Mouse (Mus musculus) ES-Bruce4 (cell line): ENCODE measurements around the gene Gm21981. TPM values are rescaled to one million over a fixed set of nuclear protein-coding genes. Genes with fewer than 3 reads are reported as not detected.

Source experiments
- H3K27ac ChIP-seq: 2 replicates; pipeline ENCODE4 v1.5.1; 2012; ENCODE audit warnings: low read length, inconsistent platforms; ENCODE audit not compliant: insufficient read depth
- H3K27me3 ChIP-seq: 2 replicates; pipeline ENCODE4 v1.6.1; 2012; ENCODE audit warnings: mild to moderate bottlenecking, low read length, inconsistent platforms; ENCODE audit not compliant: control insufficient read depth, poor library complexity, insufficient read depth, severe bottlenecking
- H3K36me3 ChIP-seq: 2 replicates; pipeline ENCODE4 v1.6.1; 2012; ENCODE audit warnings: inconsistent platforms, mild to moderate bottlenecking, low read length, moderate library complexity; ENCODE audit not compliant: control insufficient read depth, poor library complexity, insufficient read depth, severe bottlenecking
- H3K4me1 ChIP-seq: one replicate; pipeline ENCODE4 v1.8.1; 2011; ENCODE audit warnings: low read length; ENCODE audit not compliant: control insufficient read depth, insufficient read depth
- H3K4me3 ChIP-seq: 2 replicates; pipeline ENCODE4 v1.5.1; 2011; ENCODE audit warnings: low read depth, mild to moderate bottlenecking, low read length
- H3K9ac ChIP-seq: 2 replicates; pipeline ENCODE4 v1.6.1; 2012; ENCODE audit warnings: low read depth, mild to moderate bottlenecking, inconsistent platforms; ENCODE audit not compliant: poor library complexity, severe bottlenecking
- H3K9me3 ChIP-seq: replicated peaks from 2 replicates; pipeline ENCODE4 v1.6.1; 2012; ENCODE audit warnings: mild to moderate bottlenecking, low read length, inconsistent platforms; ENCODE audit not compliant: control insufficient read depth, poor library complexity, insufficient read depth, severe bottlenecking
- CTCF ChIP-seq: IDR thresholded peaks from one replicate; pipeline ENCODE4 v1.8.1; 2011; ENCODE audit warnings: low read depth, low read length
- EP300 ChIP-seq: IDR thresholded peaks from 2 replicates; pipeline ENCODE4 v1.6.1; 2011; ENCODE audit warnings: low read depth, low read length; ENCODE audit not compliant: insufficient read depth
- POLR2A ChIP-seq: IDR thresholded peaks from one replicate; pipeline ENCODE4 v1.8.1; 2011; ENCODE audit warnings: low read length; ENCODE audit not compliant: insufficient read depth
- polyA plus RNA-seq: library from polyadenylated mRNA; stranded (reverse); fragments of >200 nt; gene quantifications from 2 replicates; pipeline ENCODE4 v1.2.4, GENCODE M21; 2011; ENCODE audit warnings: low read depth; ENCODE audit not compliant: missing spikeins, insufficient read depth, insufficient read length

Gene Gm21981
- polyA plus RNA-seq, 1 experiment = 0.24 TPM

GRCm38 (mm10) chr17:47737271-47738065 is 43.2 kb upstream of the Gm21981 start:
- H3K9ac ChIP-seq = peak overlapping the region; percentile 81
- no peaks in the 10 kb centered on the region for H3K36me3 ChIP-seq
- peak overlapping the region; percentile 67 for H3K27ac ChIP-seq
- H3K4me1 ChIP-seq = peaks cover 6% of the 10 kb centered on the region
- peak overlapping the region; percentile 74 for H3K4me3 ChIP-seq
- TF ChIP-seq CTCF (no peak), POLR2A (no peak), EP300 (no peak)
- H3K9me3 ChIP-seq = no peaks in the 10 kb centered on the region
- H3K27me3 ChIP-seq = no peaks in the 10 kb centered on the region

- Histone ChIP-seq H3K36me3 (no peaks in the 10 kb centered on the region), H3K9ac (peak within 1 kb of the TSS; percentile 81), H3K27me3 (no peaks in the 10 kb centered on the region), H3K27ac (peak within 1 kb of the TSS; percentile 69), H3K9me3 (no peaks in the 10 kb centered on the region), H3K4me3 (peak within 1 kb of the TSS; percentile 74), H3K4me1 (peaks cover 6% of the 10 kb centered on the region)
- TF ChIP-seq POLR2A = no peak
- no peak for TF ChIP-seq EP300
- TF ChIP-seq CTCF = peak; percentile 69
Measured at GRCm38 (mm10) chr17:47736856-47737255, 42.6 kb upstream of the Gm21981 start, which contains the start of gene Tfeb. Gene Tfeb (plus strand): TSS chr17:47737030.

- Histone ChIP-seq H3K4me3 (no peak overlapping the region), H3K27ac (peak overlapping the region; percentile 69), H3K9ac (no peak overlapping the region; the same call in 1 of the 2 replicates), H3K36me3 (no peaks in the 10 kb centered on the region), H3K9me3 (no peaks in the 10 kb centered on the region), H3K27me3 (no peaks in the 10 kb centered on the region), H3K4me1 (peaks cover 7% of the 10 kb centered on the region)
- TF ChIP-seq EP300 (no peak), CTCF (no peak), POLR2A (no peak)
Measured at GRCm38 (mm10) chr17:47735553-47736100, 41.4 kb upstream of the Gm21981 start.

GRCm38 (mm10) chr17:47730633-47731575 is 36.6 kb upstream of the Gm21981 start:
- no peak for TF ChIP-seq EP300
- TF ChIP-seq CTCF = peak; percentile 68
- H3K4me1 ChIP-seq = peaks cover 13% of the 10 kb centered on the region
- H3K9me3 ChIP-seq = no peaks in the 10 kb centered on the region

GRCm38 (mm10) chr17:47726566-47726965 is 32.3 kb upstream of the Gm21981 start, which contains the start of gene Pgc:
Gene Pgc (plus strand): TSS chr17:47726842.
- TF ChIP-seq EP300 = no peak
- no peak for TF ChIP-seq POLR2A
- no peak for TF ChIP-seq CTCF
- Histone ChIP-seq H3K4me3 (no peak within 1 kb of the TSS), H3K27me3 (no peaks in the 10 kb centered on the region), H3K36me3 (no peaks in the 10 kb centered on the region), H3K9me3 (no peaks in the 10 kb centered on the region), H3K27ac (no peak within 1 kb of the TSS), H3K4me1 (peaks cover 13% of the 10 kb centered on the region), H3K9ac (no peak within 1 kb of the TSS)

More at GRCm38 (mm10) chr17:47730633-47731575, 36.6 kb upstream of the Gm21981 start:
- no peaks in the 10 kb centered on the region for H3K36me3 ChIP-seq
- H3K27me3 ChIP-seq = no peaks in the 10 kb centered on the region
- no peak overlapping the region for H3K9ac ChIP-seq
- peak overlapping the region; percentile 25; the same call in 1 of the 2 replicates for H3K4me3 ChIP-seq
- no peak overlapping the region for H3K27ac ChIP-seq

GRCm38 (mm10) chr17:47721183-47721582 is 26.9 kb upstream of the Gm21981 start:
- Histone ChIP-seq H3K27me3 (no peaks in the 10 kb centered on the region), H3K36me3 (no peaks in the 10 kb centered on the region), H3K9ac (no peak overlapping the region), H3K27ac (no peak overlapping the region), H3K4me3 (no peak overlapping the region), H3K4me1 (peaks cover 3% of the 10 kb centered on the region), H3K9me3 (no peaks in the 10 kb centered on the region)
- TF ChIP-seq CTCF (no peak), POLR2A (no peak), EP300 (no peak)
